Mouse (Mus musculus) liver, postnatal 0 days (tissue): ENCODE data around the gene Adap1.

Experiments used
- CTCF ChIP-seq: sonication (generic); IDR thresholded peaks from 2 replicates; pipeline ENCODE4 v1.5.1; 2016; ENCODE audit warnings: antibody characterized with exemption, low read depth
- EP300 ChIP-seq: IDR thresholded peaks from 2 replicates; pipeline ENCODE4 v1.6.1; 2016; ENCODE audit warnings: antibody characterized with exemption, low read depth, mild to moderate bottlenecking

DNA sequence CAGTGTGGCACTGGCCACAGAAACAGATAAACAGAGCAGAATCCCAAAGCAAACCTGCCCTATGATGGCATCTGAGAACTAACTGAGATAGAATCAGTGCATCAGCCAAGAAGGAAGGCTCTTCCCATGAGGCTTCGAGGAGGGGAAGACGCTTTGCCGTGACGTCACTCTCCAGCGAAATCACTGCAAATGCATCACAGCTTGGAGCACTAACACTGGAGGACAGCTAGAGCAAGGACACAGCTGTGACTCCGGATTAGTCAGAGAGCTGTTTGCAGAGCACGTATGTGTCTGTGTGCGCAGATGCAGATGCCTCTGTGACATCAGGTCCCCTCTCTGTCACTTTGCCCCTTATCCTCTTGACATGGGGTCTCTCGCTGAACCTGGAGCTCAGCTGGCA is 13.6 kb downstream of the Adap1 start:
- no peak for TF ChIP-seq CTCF
- no peak for TF ChIP-seq EP300
